Mouse (Mus musculus) brain, embryonic 18.5 days (tissue): Measurements from ENCODE around the gene Prdx2.

ENCODE experiments used
- DNase-seq: peaks from one replicate; pipeline ENCODE4 v3.0.0-alpha.2; 2012; ENCODE audit warnings: low read depth, low spot score

Prdx2 gene

DNA sequence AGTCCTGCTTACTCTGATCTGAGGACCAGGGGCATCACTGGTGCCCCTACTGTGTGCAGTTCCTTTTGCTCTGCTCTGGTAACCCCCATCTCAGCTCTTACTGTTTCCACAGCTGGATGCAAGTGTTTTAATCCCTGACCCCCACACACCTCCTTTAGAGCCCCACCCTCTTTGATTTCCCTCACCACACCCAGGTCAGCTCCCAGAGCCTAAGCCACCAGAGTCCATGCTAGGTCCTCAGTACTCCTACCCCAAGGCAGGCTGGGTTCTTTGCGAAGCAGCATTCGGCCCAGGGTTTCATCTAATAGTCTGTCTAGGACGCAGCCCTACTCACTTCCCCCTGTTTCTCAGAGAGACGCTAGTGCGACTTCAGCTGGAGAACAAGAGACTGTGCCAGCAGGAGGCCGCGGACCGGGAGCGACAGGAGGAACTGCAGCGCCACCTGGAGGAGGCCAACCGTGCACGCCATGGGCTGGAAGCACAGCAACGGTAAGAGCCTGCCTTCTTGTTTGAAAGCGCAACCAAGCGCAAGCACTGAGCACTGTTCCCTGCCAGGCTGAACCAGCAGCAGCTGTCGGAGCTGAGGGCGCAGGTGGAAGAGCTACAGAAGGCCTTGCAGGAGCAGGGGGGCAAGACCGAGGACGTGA, 28.4 kb downstream of the Prdx2 start:
- DNase-seq = no peak

DNA sequence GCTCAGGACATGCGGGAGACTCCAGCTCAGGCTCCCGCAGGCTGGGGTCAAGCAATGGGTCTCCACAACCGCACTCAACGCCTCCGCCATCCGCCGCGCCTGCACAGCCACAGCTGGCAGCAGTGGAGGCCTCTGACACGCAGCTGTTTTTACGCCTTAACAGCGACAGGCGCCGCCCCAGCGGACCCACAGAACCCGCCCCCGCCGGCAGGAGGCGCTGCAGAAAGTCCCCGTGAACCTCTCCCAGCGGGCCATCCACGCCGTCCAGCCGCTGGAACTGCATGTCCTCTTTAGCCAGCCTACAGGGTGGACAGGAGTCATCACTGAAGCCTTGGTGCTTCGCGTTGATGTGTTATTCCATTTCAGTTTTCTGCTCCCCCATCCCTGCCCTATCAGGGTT, 38.3 kb downstream of the Prdx2 start:
- no peak for DNase-seq

DNA sequence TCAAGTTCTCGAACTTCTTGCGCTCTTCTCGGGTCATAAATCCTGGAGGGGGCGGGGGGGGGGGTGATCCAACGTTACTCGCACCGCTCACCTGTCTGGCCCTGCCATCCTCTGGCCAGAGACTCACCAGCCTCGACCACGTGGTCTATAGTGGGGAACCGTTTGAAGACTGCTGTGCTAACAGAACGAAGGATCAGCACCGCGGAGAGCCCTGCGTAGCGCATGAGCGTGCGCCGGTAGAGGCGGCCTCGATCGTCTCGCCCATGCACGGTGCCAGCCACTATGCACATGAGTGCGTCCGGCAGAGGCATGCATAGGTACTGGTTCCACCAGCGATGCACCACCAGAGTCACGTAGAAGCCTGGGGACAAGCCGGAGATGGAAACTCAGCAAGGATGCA, 41.9 kb downstream of the Prdx2 start:
- no peak for DNase-seq

DNA sequence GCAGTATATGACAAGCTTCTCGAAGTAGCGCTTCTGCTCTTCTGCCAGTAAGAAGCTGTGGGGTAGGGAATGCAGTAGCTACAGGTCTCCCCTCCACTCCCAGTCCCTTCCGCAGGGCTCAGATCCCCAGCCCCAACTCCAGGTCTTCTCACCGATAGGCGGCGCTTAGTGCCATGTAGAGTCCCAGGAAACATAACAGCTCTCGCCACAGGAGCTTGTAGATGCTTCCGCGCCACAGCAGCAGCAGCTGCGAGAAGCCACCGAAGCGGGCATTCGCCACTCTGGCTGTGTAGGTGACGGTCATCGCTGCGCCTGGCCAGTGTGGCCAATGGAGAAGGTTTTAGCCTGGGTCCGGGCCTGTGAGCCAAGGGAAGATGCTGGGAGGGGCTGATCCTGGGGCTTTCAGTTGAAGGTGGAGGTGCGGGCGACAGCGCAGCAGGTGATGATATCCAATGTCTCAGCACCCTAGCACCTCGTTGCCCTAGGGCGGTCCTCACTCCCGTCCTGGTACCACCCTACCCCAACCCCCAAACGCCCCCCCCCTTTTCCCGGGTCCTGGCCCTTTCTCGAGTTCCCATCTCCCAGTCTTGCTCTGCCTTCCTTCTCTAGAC, 43.9 kb downstream of the Prdx2 start:
- DNase-seq = no peak

DNA sequence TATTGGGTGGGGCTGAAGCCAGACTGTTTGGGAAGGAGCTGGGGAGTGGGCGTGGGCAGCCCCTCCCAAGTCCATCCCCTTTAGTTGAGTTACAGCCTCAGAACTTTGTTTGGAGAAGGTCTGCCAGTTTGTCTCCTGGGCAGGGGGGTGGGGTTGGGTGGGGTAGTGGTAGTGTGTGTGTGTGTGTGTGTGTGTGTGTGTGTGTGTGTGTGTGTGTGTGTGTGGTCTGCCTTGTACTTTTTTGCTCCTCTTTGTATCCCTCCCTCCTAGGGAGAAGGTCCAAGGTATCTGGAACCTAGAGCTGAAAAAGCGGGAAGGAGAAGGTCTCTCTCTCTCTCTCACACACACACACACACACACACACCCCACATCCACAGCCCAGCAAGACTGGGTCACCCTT, 45.0 kb downstream of the Prdx2 start, which contains the start of gene Best2:
Best2 (minus strand) TSS at position 101 of the 400 bp plus-strand sequence.
- DNase-seq = no peak

DNA sequence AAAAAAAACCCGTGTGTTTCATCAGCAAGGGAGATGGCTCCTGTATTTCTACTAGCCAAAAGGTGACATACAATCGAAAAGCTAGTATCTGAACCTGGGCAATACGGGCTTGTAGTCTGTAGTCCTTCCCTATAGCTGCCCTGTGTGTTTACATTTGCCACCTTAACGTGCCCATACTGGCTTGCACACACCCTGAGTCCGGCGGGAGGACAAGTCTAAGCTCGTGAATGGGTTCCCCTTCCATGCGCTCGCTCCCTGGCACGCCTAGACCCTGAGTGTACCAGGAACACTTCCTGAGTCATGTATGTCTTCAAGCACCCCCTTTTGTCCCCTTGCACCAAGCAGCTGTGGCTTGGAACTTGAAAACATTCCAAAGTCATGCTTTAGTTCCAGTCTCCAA, 47.3 kb downstream of the Prdx2 start:
- no peak for DNase-seq

DNA sequence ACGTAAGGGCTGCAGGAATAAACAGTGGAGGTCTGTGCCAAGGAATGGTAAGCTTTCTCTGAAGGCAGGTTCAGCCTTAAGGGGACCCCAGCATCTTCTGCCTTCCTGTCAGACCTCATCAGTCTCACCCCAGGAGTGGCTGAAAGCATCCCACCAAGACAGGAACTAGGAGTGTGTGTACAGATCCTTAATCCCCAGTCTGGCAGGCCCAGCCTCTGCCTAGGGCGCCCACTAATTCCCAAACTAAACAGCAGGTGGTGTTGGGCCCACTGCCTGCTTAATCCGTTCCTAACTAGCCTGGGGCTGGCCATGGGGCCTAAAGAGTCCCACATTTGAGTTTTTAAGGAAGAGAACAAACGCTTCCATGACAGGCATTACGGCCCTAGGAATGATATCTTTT, 47.8 kb downstream of the Prdx2 start:
- no peak for DNase-seq

DNA sequence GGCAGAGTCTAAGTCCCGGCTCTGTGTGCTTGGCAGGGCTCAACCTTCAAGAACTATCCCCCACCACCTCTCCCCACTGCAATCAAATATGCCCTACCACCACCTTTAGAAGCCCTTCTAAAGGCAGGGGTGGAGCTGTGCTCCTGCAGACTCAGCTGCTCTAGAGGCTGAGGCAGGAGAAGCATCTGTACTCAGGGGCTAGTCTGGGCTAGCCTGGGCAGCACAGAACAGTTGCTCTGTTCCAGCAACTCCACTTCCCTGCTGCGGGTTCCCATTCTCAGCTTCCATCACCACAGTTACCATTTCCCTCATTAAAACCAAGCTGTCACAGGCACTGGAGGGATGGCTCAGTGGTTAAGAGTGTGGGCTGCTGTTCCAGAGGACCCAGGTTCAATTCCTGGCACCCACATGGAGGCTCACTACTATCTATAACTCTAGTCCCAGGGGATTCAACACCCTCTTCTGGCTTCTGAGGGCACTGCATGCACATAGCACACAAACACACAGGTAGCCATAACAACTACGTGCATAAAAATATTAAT, 52.2 kb downstream of the Prdx2 start:
- no peak for DNase-seq

DNA sequence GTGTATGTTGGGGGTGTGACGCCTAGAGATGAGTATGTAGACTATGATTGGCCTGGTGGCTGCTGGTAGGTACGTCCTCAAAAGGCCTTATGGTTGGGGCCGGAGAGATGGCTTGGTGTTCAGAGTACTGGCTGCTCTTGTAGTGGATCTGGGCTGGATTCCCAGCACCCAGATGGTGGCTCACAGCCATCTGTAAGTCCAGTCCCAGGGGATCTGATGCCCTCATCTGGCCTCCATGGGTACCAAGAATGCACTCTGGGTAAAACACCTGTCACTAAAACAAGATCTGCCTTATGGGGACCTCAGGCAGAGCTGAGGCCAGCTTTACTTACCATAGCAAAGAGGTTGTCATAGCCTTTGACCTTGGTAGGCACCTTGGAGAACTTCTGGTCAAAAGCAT, 54.5 kb downstream of the Prdx2 start:
- DNase-seq = no peak
